Mouse (Mus musculus): ENCODE measurements at regions not wholly inside any gene's neighbourhood (a gene's known extent, or its start where the extent isn't known, plus 50 kb on each side); places are given as distances from the start of the nearest gene placed in this dataset.

- TF ChIP-seq CTCF (conservative IDR thresholded peaks at IDR 0.05; ENCODE audit: insufficient read depth, insufficient read length, low read depth, low read length): no peak
- no peak for TF ChIP-seq POLR2A (IDR thresholded peaks at IDR 0.05; ENCODE audit: low read depth, low read length)
Observed at GRCm38 (mm10) chr1:94502066-94502861, 449.9 kb upstream of the Pdcd1 start.
